Mouse (Mus musculus): ENCODE results near the gene Ctnnbip1. TPM values are rescaled to one million over a fixed set of nuclear protein-coding genes. Genes with fewer than 3 reads are reported as not detected.
"Not testable (repeated sequence)": the region's sequence is repeated elsewhere in the genome, so short reads cannot be mapped to it uniquely, and the experiment has no call there.

Gene Ctnnbip1
- polyA plus RNA-seq, 1 experiment from 2014 or later = 40.1 TPM

DNA sequence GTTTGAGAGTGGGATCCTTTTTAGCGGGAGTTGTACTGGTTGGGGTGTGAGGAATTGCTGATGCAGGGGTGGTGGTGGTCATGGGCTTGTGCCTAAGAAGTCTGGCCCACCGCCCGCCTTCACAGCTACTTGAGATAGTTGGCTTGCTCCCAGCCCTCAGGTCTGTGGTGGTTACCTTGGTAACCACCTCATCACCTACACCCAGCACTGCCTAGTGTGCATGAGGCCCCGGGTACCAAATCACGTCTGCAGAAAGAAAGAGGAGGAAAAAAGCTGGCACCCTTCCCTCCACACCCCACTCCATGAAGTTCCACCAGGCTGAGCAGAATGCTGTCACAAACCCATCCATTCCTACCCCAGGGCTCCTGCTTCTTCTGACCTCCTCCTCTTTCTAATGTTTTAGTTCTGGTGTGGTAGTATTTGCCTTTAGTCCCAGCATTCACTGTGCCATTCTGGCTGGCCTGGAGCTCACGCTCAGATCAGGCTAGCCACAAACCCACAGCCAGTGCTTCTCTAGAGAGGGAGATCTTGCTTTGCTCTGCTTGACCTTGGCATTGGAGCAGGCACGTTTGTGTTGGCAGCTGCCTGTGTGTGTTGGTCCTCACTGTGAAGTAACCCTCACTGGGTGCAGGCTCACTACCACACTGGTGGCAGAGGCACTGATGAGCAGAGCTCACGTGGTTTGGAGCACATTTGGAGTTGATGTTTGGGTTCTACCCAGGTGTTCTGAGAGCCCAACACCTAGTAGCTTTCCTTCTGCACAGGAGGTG, 91.4 kb downstream of the Ctnnbip1 start:
- no peak overlapping the region for H3K4me2 ChIP-seq (replicated peaks; ENCODE audit: low read depth, low read length)
- DNase-seq (ENCODE audit: low spot score) (no peak), ATAC-seq (no peak)
- no peaks in the 10 kb centered on the region for H3K4me1 ChIP-seq (ENCODE audit: insufficient read depth, low read depth, low read length)
- H3K27me3 ChIP-seq (replicated peaks; ENCODE audit: insufficient read depth, low read length) = no peaks in the 10 kb centered on the region
- no peaks in the 10 kb centered on the region for H3K36me3 ChIP-seq (ENCODE audit: insufficient read depth, low read length)
- no peak overlapping the region for H3K9ac ChIP-seq (replicated peaks; ENCODE audit: low read depth)
- TF ChIP-seq EP300 (IDR thresholded peaks at IDR 0.05) (no peak), CTCF (IDR thresholded peaks at IDR 0.05) (no peak)
- no peak overlapping the region for H3K27ac ChIP-seq (ENCODE audit: low read length)
- no peaks in the 10 kb centered on the region for H3K9me3 ChIP-seq (ENCODE audit: low read length)
- 58% methylated on average over 8 of the region's 8 CpGs for WGBS
- H3K4me3 ChIP-seq (ENCODE audit: low read depth, low read length) = no peak overlapping the region

DNA sequence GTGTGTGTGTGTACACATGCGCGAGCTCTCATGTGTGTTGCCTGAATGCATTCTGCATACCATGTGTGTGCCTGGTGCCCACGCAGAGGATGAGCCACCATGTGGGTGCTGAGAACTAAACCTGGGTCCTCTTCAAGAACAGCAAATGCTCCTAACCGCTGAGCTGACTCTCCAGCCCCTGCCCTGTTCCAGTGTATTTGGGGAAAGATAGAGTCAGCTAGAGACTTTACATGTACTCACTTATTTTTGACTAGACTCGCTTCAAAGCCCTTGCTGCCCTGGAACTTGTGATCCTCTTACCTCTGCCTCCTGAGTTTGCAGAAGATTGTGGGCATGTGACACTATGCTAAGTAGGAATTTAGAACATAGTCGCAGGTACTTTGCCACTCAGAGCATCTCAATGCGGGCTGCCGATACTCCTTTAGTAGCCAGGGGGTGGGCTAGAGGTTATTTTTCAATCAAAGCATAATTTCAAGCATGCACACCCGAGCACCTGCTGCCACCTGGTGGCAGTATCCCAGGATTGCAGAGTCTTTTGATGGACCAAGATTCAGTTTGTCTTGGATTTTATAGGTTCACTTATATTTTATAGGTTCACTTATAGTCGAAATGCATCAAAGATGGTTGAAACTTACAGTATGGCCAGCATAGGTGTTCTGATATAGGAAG, 93.5 kb downstream of the Ctnnbip1 start:
- no peaks in the 10 kb centered on the region for H3K36me3 ChIP-seq (ENCODE audit: insufficient read depth, low read length)
- TF ChIP-seq CTCF (IDR thresholded peaks at IDR 0.05) (peak; percentile 87), EP300 (IDR thresholded peaks at IDR 0.05) (no peak)
- H3K27me3 ChIP-seq (replicated peaks; ENCODE audit: insufficient read depth, low read length) = no peaks in the 10 kb centered on the region
- no peak overlapping the region for H3K9ac ChIP-seq (replicated peaks; ENCODE audit: low read depth)
- ATAC-seq (no peak), DNase-seq (ENCODE audit: low spot score) (peak; percentile 50)
- no peaks in the 10 kb centered on the region for H3K9me3 ChIP-seq (ENCODE audit: low read length)
- H3K27ac ChIP-seq (ENCODE audit: low read length) = no peak overlapping the region
- no peak overlapping the region for H3K4me2 ChIP-seq (replicated peaks; ENCODE audit: low read depth, low read length)
- WGBS = 48% methylated on average over 10 of the region's 10 CpGs
- no peak overlapping the region for H3K4me3 ChIP-seq (ENCODE audit: low read depth, low read length)
- H3K4me1 ChIP-seq (ENCODE audit: insufficient read depth, low read depth, low read length) = no peaks in the 10 kb centered on the region

DNA sequence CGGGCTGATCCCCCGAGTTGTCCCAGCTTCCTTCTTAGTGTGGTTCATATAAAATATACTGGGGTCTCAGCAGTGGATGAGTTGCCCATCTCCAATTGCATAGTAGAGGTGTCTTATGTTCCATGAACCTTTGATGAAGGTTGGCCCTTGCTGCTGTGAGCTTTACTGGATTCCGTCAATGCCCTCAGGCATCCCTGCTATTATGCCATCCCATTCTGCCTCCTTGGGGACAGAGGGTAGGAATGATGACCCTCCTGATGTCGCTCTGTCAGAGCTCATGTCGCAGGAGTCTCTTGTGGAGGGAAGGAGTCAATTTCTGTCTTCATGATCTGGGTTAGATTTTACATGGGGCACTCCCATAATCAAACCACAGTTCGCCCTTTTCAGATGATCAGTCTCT, 95.5 kb downstream of the Ctnnbip1 start:
- not testable (repeated sequence) for H3K4me3 ChIP-seq (ENCODE audit: low read depth, low read length); ATAC-seq; H3K9me3 ChIP-seq (ENCODE audit: low read length); H3K4me2 ChIP-seq (replicated peaks; ENCODE audit: low read depth, low read length); H3K27me3 ChIP-seq (replicated peaks; ENCODE audit: insufficient read depth, low read length); H3K4me1 ChIP-seq (ENCODE audit: insufficient read depth, low read depth, low read length); H3K9ac ChIP-seq (replicated peaks; ENCODE audit: low read depth); H3K36me3 ChIP-seq (ENCODE audit: insufficient read depth, low read length); H3K27ac ChIP-seq (ENCODE audit: low read length); DNase-seq (ENCODE audit: low spot score)
- 69% methylated on average over 6 of the region's 6 CpGs for WGBS

DNA sequence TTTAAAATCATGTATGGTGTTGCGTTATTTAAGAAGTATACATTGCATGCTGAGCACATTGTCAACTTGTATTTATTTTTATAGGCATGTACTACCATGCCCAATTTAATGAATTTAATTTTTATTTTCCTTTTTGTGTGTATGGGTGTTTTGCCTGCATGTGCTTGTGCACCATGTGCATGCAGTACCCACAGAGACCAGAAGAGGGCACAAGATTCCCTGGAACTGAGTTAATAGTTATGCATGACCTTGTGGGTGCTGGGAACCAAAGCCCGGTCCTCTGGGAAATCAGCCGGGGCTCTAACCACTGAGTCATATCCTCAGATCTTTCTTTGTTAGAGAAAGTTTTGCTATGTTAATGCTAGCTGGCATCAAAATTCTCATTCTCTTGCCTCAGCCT, 96.8 kb downstream of the Ctnnbip1 start:
- TF ChIP-seq CTCF (IDR thresholded peaks at IDR 0.05) (peak; percentile 34; the same call in 1 of the 2 replicates), EP300 (IDR thresholded peaks at IDR 0.05) (no peak)
- Histone ChIP-seq H3K4me1 (ENCODE audit: insufficient read depth, low read depth, low read length) (no peaks in the 10 kb centered on the region), H3K27ac (ENCODE audit: low read length) (no peak overlapping the region), H3K27me3 (replicated peaks; ENCODE audit: insufficient read depth, low read length) (no peaks in the 10 kb centered on the region), H3K9me3 (ENCODE audit: low read length) (no peaks in the 10 kb centered on the region), H3K9ac (replicated peaks; ENCODE audit: low read depth) (no peak overlapping the region), H3K36me3 (ENCODE audit: insufficient read depth, low read length) (no peaks in the 10 kb centered on the region), H3K4me2 (replicated peaks; ENCODE audit: low read depth, low read length) (no peak overlapping the region), H3K4me3 (ENCODE audit: low read depth, low read length) (no peak overlapping the region)
- WGBS = 99% methylated on average over 3 of the region's 3 CpGs
- no peak for ATAC-seq
- no peak for DNase-seq (ENCODE audit: low spot score)

Small RNA genes within 50 kb of the gene (microRNA-seq; reads per million reads assigned to microRNA genes)
- gene Mir5616 = not detected

Other genes starting within 250 kb of the Ctnnbip1 start
- gene Kif1b, start 210.5 kb upstream of the Ctnnbip1 start, polyA plus RNA-seq (2015; fragmentation: Nextera tagmentation; extraction: Ambion mirVana) = 35.6 and 36.7 TPM in 2 replicates
- 14.2 and 15.1 TPM in 2 replicates for gene Ube4b, start 91.5 kb upstream of the Ctnnbip1 start, polyA plus RNA-seq (2015; fragmentation: Nextera tagmentation; extraction: Ambion mirVana)
- 1.4 and 1.8 TPM in 2 replicates for gene Rbp7, start 63.3 kb upstream of the Ctnnbip1 start, polyA plus RNA-seq (2015; fragmentation: Nextera tagmentation; extraction: Ambion mirVana)
- gene Tmem274, start 40.9 kb upstream of the Ctnnbip1 start, polyA plus RNA-seq (2015; fragmentation: Nextera tagmentation; extraction: Ambion mirVana) = not detected in 2 replicates
- gene Nmnat1, start 33.0 kb upstream of the Ctnnbip1 start, polyA plus RNA-seq (2015; fragmentation: Nextera tagmentation; extraction: Ambion mirVana) = 6.3 TPM in 2 replicates
- 19.8 and 23.0 TPM in 2 replicates for gene Lzic, start 33.0 kb upstream of the Ctnnbip1 start, polyA plus RNA-seq (2015; fragmentation: Nextera tagmentation; extraction: Ambion mirVana)
- 43.6 and 48.7 TPM in 2 replicates for gene Clstn1, start 68.2 kb downstream of the Ctnnbip1 start, polyA plus RNA-seq (2015; fragmentation: Nextera tagmentation; extraction: Ambion mirVana)
- 3.8 and 4.0 TPM in 2 replicates for gene Pik3cd, start 184.3 kb downstream of the Ctnnbip1 start, polyA plus RNA-seq (2015; fragmentation: Nextera tagmentation; extraction: Ambion mirVana)
- gene Tmem201, start 219.8 kb downstream of the Ctnnbip1 start, polyA plus RNA-seq (2015; fragmentation: Nextera tagmentation; extraction: Ambion mirVana) = 8.2 and 9.4 TPM in 2 replicates